Mouse (Mus musculus): Measurements from ENCODE around the gene Prtg. TPM values are rescaled to one million over a fixed set of nuclear protein-coding genes. Genes with fewer than 3 reads are reported as not detected.

The Prtg gene
- under 1 TPM; 0.17 to 0.21 TPM for total RNA-seq (2021)
- polyA plus RNA-seq (2012; rRNA removed): 0.04 and 0.07 TPM in 2 replicates
- long read RNA-seq: 0 reads

DNA sequence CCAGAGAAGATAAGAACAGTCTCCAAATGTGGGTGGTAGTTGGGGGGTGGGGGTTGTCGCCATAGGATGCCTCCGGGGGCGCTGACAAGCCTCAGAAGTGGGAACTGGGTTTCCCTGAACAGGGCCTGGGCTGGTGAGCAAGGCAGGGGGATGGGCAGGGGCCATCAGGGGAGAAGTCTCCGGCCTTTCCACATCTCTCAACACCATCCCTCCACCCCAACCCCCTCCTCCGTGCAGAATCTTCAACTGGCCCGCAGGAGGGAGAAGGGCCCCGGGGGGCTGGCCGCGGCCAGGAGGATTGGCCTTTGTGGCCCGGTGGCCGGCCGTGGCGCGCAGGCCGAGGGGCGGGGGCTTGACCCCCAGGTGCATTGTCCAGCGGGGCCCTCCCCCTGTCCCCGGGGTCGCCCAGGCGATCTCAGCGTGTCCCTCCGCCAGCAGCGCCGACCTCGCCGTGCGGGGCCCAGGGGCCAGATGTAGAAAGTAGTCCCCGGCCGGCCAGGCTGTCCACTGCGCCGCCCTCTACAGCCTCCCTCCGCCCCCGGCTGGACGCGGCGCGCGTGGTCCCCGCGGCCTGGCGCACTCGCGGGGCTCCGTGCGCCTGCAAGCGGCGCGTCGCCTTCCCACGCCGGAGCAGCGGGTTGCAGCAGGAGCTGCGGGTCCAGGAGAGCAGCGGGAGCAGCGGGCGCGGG lies at the start of gene Prtg:
TSS of gene Prtg (plus strand) at position 144 of the 689 bp plus-strand sequence.
- DNase-seq: peak; percentile 61

GRCm38 (mm10) chr9:72757143-72757542 lies 49.5 kb upstream of the Prtg start:
- DNase-seq: no peak

- DNase-seq: peak; percentile 43
These were observed 48.0 kb upstream of the Prtg start for GRCm38 (mm10) chr9:72758705-72759131.

DNA sequence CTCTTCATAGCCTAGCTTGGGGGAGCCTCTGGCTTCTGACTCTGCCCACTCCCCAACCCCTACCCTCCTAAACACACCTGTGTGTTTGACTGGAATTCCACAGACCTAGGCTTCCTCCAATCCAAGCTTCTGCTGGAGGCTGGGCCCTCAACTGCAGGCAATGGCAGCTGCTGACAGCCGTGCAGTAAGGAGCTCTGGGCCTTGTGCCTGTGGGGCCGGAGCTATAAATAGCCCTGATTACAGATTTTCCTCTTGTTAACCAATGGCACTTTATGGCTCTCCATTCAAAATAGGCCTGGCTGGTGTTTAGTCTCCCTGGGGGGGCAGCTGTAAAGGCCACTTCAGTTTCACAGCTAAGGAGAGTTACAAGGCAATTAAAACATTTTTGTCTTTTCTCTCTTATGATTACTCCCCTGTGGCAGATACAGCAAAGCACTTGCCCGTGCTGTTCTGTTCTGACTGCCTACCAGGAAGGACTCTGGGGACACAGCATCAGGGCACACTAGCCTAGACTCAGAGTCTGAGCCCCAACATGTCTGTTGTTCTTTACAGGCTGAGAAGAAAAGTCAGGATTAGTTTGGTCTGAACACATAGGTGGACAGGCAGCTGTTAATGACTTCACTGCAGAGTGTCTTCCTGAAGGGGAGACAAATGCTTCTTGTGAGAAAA lies 43.5 kb upstream of the Prtg start:
- no peak for DNase-seq

- peak; percentile 88 for DNase-seq
These were observed 39.8 kb upstream of the Prtg start for GRCm38 (mm10) chr9:72766789-72767349.

GRCm38 (mm10) chr9:72775022-72775421 lies 31.7 kb upstream of the Prtg start:
- DNase-seq: no peak

DNA sequence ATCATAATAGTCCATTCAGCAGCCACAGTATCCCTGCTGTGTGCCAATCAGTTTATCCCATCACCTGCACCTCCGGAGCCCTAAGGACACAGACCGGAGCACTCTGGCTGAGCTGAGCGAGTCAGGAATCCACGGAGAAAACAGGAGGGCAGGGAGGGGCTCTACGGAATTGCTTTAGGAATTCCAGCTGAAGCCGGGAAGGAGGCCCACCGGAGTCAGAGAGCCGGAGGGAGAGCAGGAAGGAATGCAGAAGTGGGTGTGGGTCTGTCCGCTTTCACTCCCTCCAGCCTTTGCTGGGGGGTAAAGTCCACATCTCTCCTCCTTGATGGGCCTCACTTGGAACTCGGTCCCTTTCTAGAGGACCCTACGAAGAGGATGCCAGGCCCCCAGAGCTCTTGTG lies 27.7 kb upstream of the Prtg start:
- no peak for DNase-seq

- no peak for DNase-seq
These were observed 26.9 kb upstream of the Prtg start for GRCm38 (mm10) chr9:72779733-72780132.

DNA sequence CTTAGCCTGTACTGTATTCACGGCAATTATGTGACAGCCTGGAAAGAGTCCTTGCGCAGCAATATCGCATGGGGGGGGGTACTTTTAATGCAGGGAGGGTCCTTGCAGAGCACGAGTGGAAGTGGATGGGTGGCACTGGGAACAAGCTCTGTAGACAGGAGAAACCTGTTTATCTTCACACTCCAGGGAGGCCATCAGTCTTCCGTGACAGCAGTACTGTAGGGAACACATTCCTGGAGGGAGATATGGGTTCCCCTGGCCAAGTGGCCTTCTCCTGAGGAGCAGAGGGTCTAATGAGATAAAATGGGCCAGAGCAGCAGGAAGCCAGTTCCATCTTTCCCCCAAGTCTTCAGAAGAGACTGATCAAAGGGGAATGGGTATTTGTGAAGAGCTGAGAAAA lies 26.0 kb upstream of the Prtg start:
- no peak for DNase-seq

- DNase-seq: no peak
These were observed 25.2 kb upstream of the Prtg start for GRCm38 (mm10) chr9:72781466-72781865.

GRCm38 (mm10) chr9:72782121-72782520 lies 24.6 kb upstream of the Prtg start:
- DNase-seq: no peak

DNA sequence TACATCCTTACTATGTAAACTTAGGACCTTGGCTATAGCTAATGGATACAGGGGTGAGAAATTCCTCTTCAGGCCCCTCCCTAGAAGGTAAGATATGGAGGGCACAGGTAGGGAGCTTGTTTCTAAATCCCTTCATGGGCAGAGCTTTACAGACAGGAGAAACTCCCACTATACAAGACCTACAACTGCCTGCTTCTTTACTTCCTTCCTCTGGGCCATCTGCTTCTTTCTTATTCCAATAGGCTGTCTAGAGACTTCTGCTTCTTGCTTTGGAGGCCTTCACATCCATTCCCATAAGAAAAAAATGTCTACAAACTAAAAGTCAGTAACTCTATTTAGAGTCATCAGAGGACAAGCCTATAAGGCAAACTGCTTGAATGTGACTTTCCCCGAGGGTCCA lies 18.9 kb upstream of the Prtg start:
- DNase-seq: no peak

- DNase-seq: no peak
These were observed 16.0 kb upstream of the Prtg start for GRCm38 (mm10) chr9:72790530-72791212.

GRCm38 (mm10) chr9:72791213-72791582 lies 15.5 kb upstream of the Prtg start:
- DNase-seq: peak; percentile 26

- peak; percentile 81 for DNase-seq
These were observed 15.0 kb upstream of the Prtg start for GRCm38 (mm10) chr9:72791681-72792080.

DNA sequence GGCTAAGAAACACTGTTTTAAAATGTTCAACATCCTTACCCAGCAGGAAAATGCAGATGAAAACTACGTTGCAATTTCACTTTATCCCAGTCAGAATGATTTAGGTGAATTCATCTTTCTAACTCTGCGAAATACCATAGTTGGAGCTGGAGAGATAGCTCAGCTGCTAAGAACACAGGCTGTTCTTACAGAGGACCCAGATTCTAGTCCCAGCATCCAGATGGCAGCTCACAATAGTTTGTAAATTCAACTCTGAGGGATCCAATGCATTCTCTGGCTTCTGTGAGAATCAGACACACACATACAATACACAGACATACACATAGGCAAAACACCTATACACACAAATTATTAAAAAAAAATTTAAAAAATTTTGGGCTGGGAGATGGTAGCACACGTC lies 11.4 kb upstream of the Prtg start:
- DNase-seq: no peak

GRCm38 (mm10) chr9:72797136-72797621 lies 9.5 kb upstream of the Prtg start:
- peak; percentile 20 for DNase-seq

DNA sequence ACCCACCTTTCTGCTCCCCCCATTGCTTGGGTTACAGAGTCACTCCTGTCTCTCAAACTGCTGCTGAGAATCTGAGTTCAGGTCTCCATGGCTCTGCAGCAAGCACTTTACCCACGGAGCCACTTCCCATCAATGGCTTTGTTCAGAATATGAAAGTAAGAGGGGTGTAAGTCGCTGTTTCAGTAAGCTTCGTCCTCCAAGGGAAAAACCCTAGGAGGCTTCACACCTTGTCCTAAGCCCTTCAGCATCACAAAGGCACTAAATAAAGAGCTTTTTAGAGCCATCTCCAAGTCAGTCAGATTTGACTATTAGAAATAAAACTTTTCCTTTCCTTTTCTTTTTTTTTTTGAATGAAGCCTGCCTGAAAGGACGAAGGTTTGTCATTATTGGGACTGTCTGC lies 3.4 kb upstream of the Prtg start:
- DNase-seq: no peak

- no peak for DNase-seq
These were observed 528 bp upstream of the Prtg start for GRCm38 (mm10) chr9:72806146-72806545.

DNA sequence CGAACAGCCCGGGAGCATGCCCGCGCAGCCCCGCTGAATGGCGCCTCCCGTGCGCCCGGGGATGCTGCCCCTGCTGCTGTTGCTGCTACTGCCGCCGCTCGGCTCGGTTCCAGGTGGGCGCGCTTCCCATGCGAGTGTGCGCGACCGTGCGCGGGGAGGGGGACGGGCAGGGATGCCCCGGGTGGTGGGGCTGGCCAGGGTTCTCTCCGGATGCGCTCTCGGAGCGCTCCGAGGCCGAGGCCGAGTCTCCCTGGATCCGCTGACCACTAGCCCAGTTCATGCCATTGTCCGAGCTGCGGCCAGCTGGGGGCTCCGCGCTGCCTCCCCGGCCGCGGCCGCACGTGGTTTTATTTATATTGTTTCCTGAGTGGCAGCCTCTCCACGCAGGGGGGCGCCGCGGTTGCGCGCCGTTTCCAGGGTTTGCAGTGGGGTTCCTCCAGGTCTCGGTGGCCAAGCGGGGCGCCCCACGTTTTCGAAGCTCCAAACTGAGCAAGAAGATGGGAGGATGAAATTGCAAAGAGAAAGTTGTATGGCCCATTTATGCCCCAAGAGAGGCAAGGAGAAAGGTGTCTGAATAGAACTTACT lies 839 bp downstream of the Prtg start:
- peak; percentile 66 for DNase-seq

DNA sequence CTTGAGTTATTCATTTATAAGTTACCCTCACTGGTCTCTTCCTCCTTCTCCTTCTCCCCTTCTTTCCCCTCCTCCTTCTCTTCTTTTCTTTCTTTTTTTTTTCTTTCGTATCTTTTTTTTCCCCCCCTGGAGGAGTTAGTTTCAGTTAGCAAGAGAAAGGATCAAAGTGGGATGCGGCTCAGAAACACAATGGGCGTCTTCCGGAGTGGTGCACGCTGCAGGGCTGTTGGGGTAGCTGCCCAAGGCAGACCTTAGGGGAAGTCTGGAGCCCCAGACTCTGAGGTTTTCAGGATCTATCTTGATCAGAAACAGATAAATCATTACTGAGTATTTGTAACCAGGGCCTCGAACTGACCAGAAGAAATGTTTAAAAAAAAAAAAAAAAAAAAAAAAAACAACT lies 1.5 kb downstream of the Prtg start:
- DNase-seq: no peak

DNA sequence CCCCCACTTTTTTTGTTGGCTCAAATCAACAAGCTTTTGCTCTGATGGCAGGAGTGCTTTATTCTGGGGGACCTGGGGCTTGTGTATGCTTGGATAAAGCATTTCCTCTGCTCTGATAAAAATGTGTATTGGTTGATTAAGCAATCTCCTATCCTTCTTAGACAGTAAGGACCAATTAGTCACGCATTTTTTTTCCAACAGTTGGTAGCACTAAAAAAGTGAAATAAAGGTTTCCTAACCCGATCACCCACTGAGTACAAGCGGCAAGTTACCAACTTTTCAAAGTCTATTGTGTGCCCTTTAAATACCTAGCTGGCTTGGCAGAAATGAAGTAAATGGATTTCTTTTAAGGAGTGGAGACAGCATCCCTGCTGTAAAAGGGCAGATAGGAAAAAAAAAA lies 1.9 kb downstream of the Prtg start:
- DNase-seq: no peak

Measured in adrenal gland, adult 2 months (tissue).